In genomic region chr10:128376099-128376454, GRCm38 (mm10) we compare ENCODE assay signal across 8 mouse cellular contexts. TPM values are rescaled to one million over a fixed set of nuclear protein-coding genes. Genes with fewer than 3 reads are reported as not detected.
DNase-seq lines count a peak whose midpoint lies in the region; ATAC-seq and TF ChIP-seq lines count a peak whose summit lies in the region.

No protein-coding gene starts in this region.

- TF ChIP-seq CTCF in lung, embryonic 14.5 days (IDR thresholded peaks at IDR 0.05; ENCODE audit: low read depth): no peak
- no peak for TF ChIP-seq CTCF in embryonic fibroblast, embryonic 13.5 days (IDR thresholded peaks at IDR 0.05; ENCODE audit: borderline replicate concordance, insufficient read depth, low read length)

- H3K9ac ChIP-seq in lung, embryonic 14.5 days: peak overlapping the region; percentile 99
- peak overlapping the region; percentile 98; the same call in 1 of the 2 replicates for H3K9ac ChIP-seq in neural tube, embryonic 14.5 days (replicated peaks; ENCODE audit: low read depth, low read length)

- no peak for DNase-seq in lung, embryonic 14.5 days
- DNase-seq in lung, postnatal 4 days: no peak
- no peak for DNase-seq in limb, embryonic 10.5 days (ENCODE audit: low spot score)
- no peak for DNase-seq in MN1 (ENCODE audit: low spot score)
- DNase-seq in embryo, embryonic 9.5 days (ENCODE audit: extremely low spot score): no peak

- no peak for TF ChIP-seq POLR2A in embryonic fibroblast, embryonic 13.5 days (IDR thresholded peaks at IDR 0.05; ENCODE audit: low read depth, low read length)

- 53% methylated on average over 4 of the region's 4 CpGs for WGBS in lung, embryonic 14.5 days
- WGBS in limb, embryonic 10.5 days: 43% methylated on average over 4 of the region's 4 CpGs
- WGBS in neural tube, embryonic 14.5 days: 40% methylated on average over 4 of the region's 4 CpGs

- H3K27ac ChIP-seq in lung, embryonic 14.5 days (ENCODE audit: low read depth): peak overlapping the region; percentile 96
- peak overlapping the region; percentile 93 for H3K27ac ChIP-seq in embryonic fibroblast, embryonic 13.5 days (ENCODE audit: insufficient read depth, low read length)
- peak overlapping the region; percentile 96 for H3K27ac ChIP-seq in limb, embryonic 10.5 days
- peak overlapping the region; percentile 94 for H3K27ac ChIP-seq in neural tube, embryonic 14.5 days (ENCODE audit: low read depth, low read length)

- H3K4me3 ChIP-seq in lung, embryonic 14.5 days (ENCODE audit: low read depth, low read length): peak overlapping the region; percentile 97
- no peak overlapping the region for H3K4me3 ChIP-seq in embryonic fibroblast, embryonic 13.5 days (ENCODE audit: insufficient read depth, low read length)
- peak overlapping the region; percentile 99 for H3K4me3 ChIP-seq in limb, embryonic 10.5 days
- H3K4me3 ChIP-seq in neural tube, embryonic 14.5 days (ENCODE audit: low read depth, low read length): peak overlapping the region; percentile 94

- ATAC-seq in lung, embryonic 14.5 days (ENCODE audit: insufficient read depth): no peak
- ATAC-seq in neural tube, embryonic 14.5 days (ENCODE audit: low read depth): no peak
- no peak for ATAC-seq in erythroid progenitor cell, adult 5-6 weeks (replicated peaks; ENCODE audit: low FRiP score, poor library complexity, severe bottlenecking)

- H3K4me2 ChIP-seq in lung, embryonic 14.5 days: peak overlapping the region; percentile 84
- peak overlapping the region; percentile 77 for H3K4me2 ChIP-seq in neural tube, embryonic 14.5 days (ENCODE audit: low read depth, low read length)

- no peaks in the 10 kb centered on the region for H3K27me3 ChIP-seq in lung, embryonic 14.5 days (ENCODE audit: insufficient read depth, low read length)
- no peaks in the 10 kb centered on the region for H3K27me3 ChIP-seq in limb, embryonic 10.5 days (ENCODE audit: low read depth, poor library complexity, severe bottlenecking)
- H3K27me3 ChIP-seq in neural tube, embryonic 14.5 days (ENCODE audit: control insufficient read depth, insufficient read depth, low read length): no peaks in the 10 kb centered on the region; the same call in 1 of the 2 replicates

- H3K4me1 ChIP-seq in lung, embryonic 14.5 days (ENCODE audit: insufficient read depth): no peaks in the 10 kb centered on the region
- H3K4me1 ChIP-seq in embryonic fibroblast, embryonic 13.5 days (ENCODE audit: control insufficient read depth, insufficient read depth, low read length): peaks cover 2% of the 10 kb centered on the region; the same call in 1 of the 2 replicates
- peaks cover 27% of the 10 kb centered on the region for H3K4me1 ChIP-seq in limb, embryonic 10.5 days
- H3K4me1 ChIP-seq in neural tube, embryonic 14.5 days (ENCODE audit: control insufficient read depth, insufficient read depth, low read length): peaks cover 19% of the 10 kb centered on the region

- no peaks in the 10 kb centered on the region for H3K9me3 ChIP-seq in lung, embryonic 14.5 days (ENCODE audit: low read depth, low read length)
- no peaks in the 10 kb centered on the region for H3K9me3 ChIP-seq in limb, embryonic 10.5 days (replicated peaks)
- no peaks in the 10 kb centered on the region for H3K9me3 ChIP-seq in neural tube, embryonic 14.5 days (ENCODE audit: control insufficient read depth, low read length)

- peaks cover 28% of the 10 kb centered on the region for H3K36me3 ChIP-seq in lung, embryonic 14.5 days (ENCODE audit: insufficient read depth)
- H3K36me3 ChIP-seq in limb, embryonic 10.5 days: peaks cover 39% of the 10 kb centered on the region
- peaks cover 21% of the 10 kb centered on the region; the same call in 1 of the 2 replicates for H3K36me3 ChIP-seq in neural tube, embryonic 14.5 days (ENCODE audit: control insufficient read depth, insufficient read depth, low read length)

RNA-seq across cellular contexts. Expression of gene Ankrd52, which starts 0.8 kb away (rescaled TPM):
- polyA plus RNA-seq in lung, embryonic 14.5 days (2014; fragmentation: Nextera tagmentation; extraction: Ambion mirVana): 15.8 and 17.0 TPM in 2 replicates
- polyA plus RNA-seq in embryonic fibroblast, embryonic 13.5 days (2011; ENCODE audit: insufficient read length, low read depth, missing spikeins): 59.1 and 63.1 TPM in 2 replicates
- 15.9 and 16.5 TPM in 2 replicates for polyA plus RNA-seq in limb, embryonic 10.5 days (2016; fragmentation: Nextera tagmentation; extraction: Ambion mirVana)
- 11.6 and 14.0 TPM in 2 replicates for polyA plus RNA-seq in neural tube, embryonic 14.5 days (2014; fragmentation: Nextera tagmentation; extraction: Ambion mirVana)
- 11.9 and 20.5 TPM in 2 replicates for total RNA-seq in erythroid progenitor cell, adult 5-6 weeks (2015; ENCODE audit: low replicate concordance)
- 4.4 and 10.2 TPM in 2 replicates for total RNA-seq in erythroid progenitor cell, adult 5-6 weeks (2017; ENCODE audit: low replicate concordance)

RNA-seq across cellular contexts. Expression of gene Coq10a, which starts 7.3 kb away (rescaled TPM):
- polyA plus RNA-seq in lung, embryonic 14.5 days (2014; fragmentation: Nextera tagmentation; extraction: Ambion mirVana): 12.8 and 14.5 TPM in 2 replicates
- polyA plus RNA-seq in embryonic fibroblast, embryonic 13.5 days (2011; ENCODE audit: insufficient read length, low read depth, missing spikeins): 20.5 and 24.6 TPM in 2 replicates
- polyA plus RNA-seq in limb, embryonic 10.5 days (2016; fragmentation: Nextera tagmentation; extraction: Ambion mirVana): 5.6 and 9.1 TPM in 2 replicates
- 51.3 and 52.7 TPM in 2 replicates for polyA plus RNA-seq in neural tube, embryonic 14.5 days (2014; fragmentation: Nextera tagmentation; extraction: Ambion mirVana)
- total RNA-seq in erythroid progenitor cell, adult 5-6 weeks (2015; ENCODE audit: low replicate concordance): 1.1 and 14.3 TPM in 2 replicates
- total RNA-seq in erythroid progenitor cell, adult 5-6 weeks (2017; ENCODE audit: low replicate concordance): 2.3 and 3.3 TPM in 2 replicates

RNA-seq across cellular contexts. Expression of gene Slc39a5, which starts 25.0 kb away (rescaled TPM):
- polyA plus RNA-seq in lung, embryonic 14.5 days (2014; fragmentation: Nextera tagmentation; extraction: Ambion mirVana): 0.18 TPM in 1 of 2 replicates, not detected in the other
- not detected in 2 replicates for polyA plus RNA-seq in embryonic fibroblast, embryonic 13.5 days (2011; ENCODE audit: insufficient read length, low read depth, missing spikeins)
- 0.21 TPM in 1 of 2 replicates, not detected in the other for polyA plus RNA-seq in limb, embryonic 10.5 days (2016; fragmentation: Nextera tagmentation; extraction: Ambion mirVana)
- polyA plus RNA-seq in neural tube, embryonic 14.5 days (2014; fragmentation: Nextera tagmentation; extraction: Ambion mirVana): 0.44 TPM in 1 of 2 replicates, not detected in the other
- not detected in 2 replicates for total RNA-seq in erythroid progenitor cell, adult 5-6 weeks (2015; ENCODE audit: low replicate concordance)
- not detected in 2 replicates for total RNA-seq in erythroid progenitor cell, adult 5-6 weeks (2017; ENCODE audit: low replicate concordance)

RNA-seq across cellular contexts. Expression of gene Nabp2, which starts 35.2 kb away (rescaled TPM):
- polyA plus RNA-seq in lung, embryonic 14.5 days (2014; fragmentation: Nextera tagmentation; extraction: Ambion mirVana): 77.1 and 83.1 TPM in 2 replicates
- polyA plus RNA-seq in embryonic fibroblast, embryonic 13.5 days (2011; ENCODE audit: insufficient read length, low read depth, missing spikeins): 42.0 and 44.9 TPM in 2 replicates
- polyA plus RNA-seq in limb, embryonic 10.5 days (2016; fragmentation: Nextera tagmentation; extraction: Ambion mirVana): 98.7 and 133 TPM in 2 replicates
- 131 and 140 TPM in 2 replicates for polyA plus RNA-seq in neural tube, embryonic 14.5 days (2014; fragmentation: Nextera tagmentation; extraction: Ambion mirVana)
- total RNA-seq in erythroid progenitor cell, adult 5-6 weeks (2015; ENCODE audit: low replicate concordance): 28.5 TPM in 2 replicates
- total RNA-seq in erythroid progenitor cell, adult 5-6 weeks (2017; ENCODE audit: low replicate concordance): 13.1 and 15.5 TPM in 2 replicates

RNA-seq across cellular contexts. Expression of gene Rnf41, which starts 35.4 kb away (rescaled TPM):
- polyA plus RNA-seq in lung, embryonic 14.5 days (2014; fragmentation: Nextera tagmentation; extraction: Ambion mirVana): 32.8 and 33.5 TPM in 2 replicates
- 42.1 and 45.6 TPM in 2 replicates for polyA plus RNA-seq in embryonic fibroblast, embryonic 13.5 days (2011; ENCODE audit: insufficient read length, low read depth, missing spikeins)
- polyA plus RNA-seq in limb, embryonic 10.5 days (2016; fragmentation: Nextera tagmentation; extraction: Ambion mirVana): 41.9 and 43.6 TPM in 2 replicates
- polyA plus RNA-seq in neural tube, embryonic 14.5 days (2014; fragmentation: Nextera tagmentation; extraction: Ambion mirVana): 64.5 and 71.2 TPM in 2 replicates
- 3.4 and 11.5 TPM in 2 replicates for total RNA-seq in erythroid progenitor cell, adult 5-6 weeks (2015; ENCODE audit: low replicate concordance)
- 4.0 and 4.4 TPM in 2 replicates for total RNA-seq in erythroid progenitor cell, adult 5-6 weeks (2017; ENCODE audit: low replicate concordance)
